Mouse (Mus musculus) C2C12 (cell line): ENCODE measurements around the gene Msh2. TPM values are rescaled to one million over a fixed set of nuclear protein-coding genes. Genes with fewer than 3 reads are reported as not detected.

Source experiments
- H3K27me3 ChIP-seq: one replicate; pipeline ENCODE4 v1.6.1; 2011; ENCODE audit not compliant: control insufficient read depth, insufficient read depth, insufficient read length
- H3K36me3 ChIP-seq: one replicate; pipeline ENCODE4 v1.6.1; 2011; ENCODE audit not compliant: control insufficient read depth, insufficient read depth
- H3K4me3 ChIP-seq: one replicate; pipeline ENCODE4 v1.5.1; 2011; ENCODE audit warnings: mild to moderate bottlenecking, control low read depth; ENCODE audit not compliant: poor library complexity, insufficient read depth, severe bottlenecking
- H3K79me2 ChIP-seq: one replicate; pipeline ENCODE4 v1.6.1; 2011; ENCODE audit not compliant: control insufficient read depth, insufficient read depth
- H3K79me3 ChIP-seq: one replicate; pipeline ENCODE4 v1.6.1; 2011; ENCODE audit warnings: low read depth, control low read depth
- H3ac ChIP-seq: one replicate; pipeline ENCODE3; 2011; ENCODE audit warnings: low read depth; ENCODE audit not compliant: control insufficient read depth, insufficient read length
- CEBPB ChIP-seq: IDR thresholded peaks from one replicate; pipeline ENCODE4 v1.6.1; 2011; ENCODE audit warnings: low read depth, mild to moderate bottlenecking, control low read depth, moderate library complexity
- CTCF ChIP-seq: IDR thresholded peaks from one replicate; pipeline ENCODE4 v1.5.1; 2011; ENCODE audit not compliant: control insufficient read depth, insufficient read depth, insufficient read length
- FOSL1 ChIP-seq: IDR thresholded peaks from one replicate; pipeline ENCODE4 v1.8.0; 2011; ENCODE audit warnings: mild to moderate bottlenecking, low read length; ENCODE audit not compliant: poor library complexity, insufficient read depth, severe bottlenecking
- MAX ChIP-seq: IDR thresholded peaks from one replicate; pipeline ENCODE4 v1.6.1; 2011; ENCODE audit warnings: mild to moderate bottlenecking, control low read depth
- MYOD1 ChIP-seq: IDR thresholded peaks from one replicate; pipeline ENCODE4 v1.6.1; 2011; ENCODE audit warnings: low read depth; ENCODE audit not compliant: control insufficient read depth, insufficient read length
- MYOG ChIP-seq: IDR thresholded peaks from one replicate; pipeline ENCODE4 v1.6.1; 2011; ENCODE audit not compliant: control insufficient read depth, insufficient read length; ENCODE audit errors: extremely low read depth
- USF1 ChIP-seq: IDR thresholded peaks from one replicate; pipeline ENCODE4 v1.6.1; 2011; ENCODE audit warnings: low read depth, mild to moderate bottlenecking, control low read depth, moderate library complexity
- polyA plus RNA-seq: library from polyadenylated mRNA; unstranded; fragments of >200 nt; fragmentation: generic; extraction: Trizol; gene quantifications from one replicate; pipeline ENCODE4 v1.2.1, GENCODE M21; 2012; ENCODE audit warnings: missing spikeins

Gene Msh2
- polyA plus RNA-seq, 1 experiment: 12.9 TPM

GRCm38 (mm10) chr17:87695874-87696465, 23.8 kb downstream of the Msh2 start:
- H3K79me3 ChIP-seq: no peaks in the 10 kb centered on the region
- no peak for TF ChIP-seq CEBPB
- no peak for TF ChIP-seq MYOD1
- H3ac ChIP-seq: no peak overlapping the region
- H3K36me3 ChIP-seq: peaks cover 12% of the 10 kb centered on the region
- H3K79me2 ChIP-seq: no peaks in the 10 kb centered on the region
- no peaks in the 10 kb centered on the region for H3K27me3 ChIP-seq
- no peak overlapping the region for H3K4me3 ChIP-seq

GRCm38 (mm10) chr17:87696814-87697213, 24.7 kb downstream of the Msh2 start:
- no peaks in the 10 kb centered on the region for H3K27me3 ChIP-seq
- no peak overlapping the region for H3K4me3 ChIP-seq
- H3K36me3 ChIP-seq: peaks cover 19% of the 10 kb centered on the region
- H3K79me2 ChIP-seq: no peaks in the 10 kb centered on the region
- TF ChIP-seq MAX (no peak), CEBPB (no peak), CTCF (no peak), USF1 (no peak)
- no peaks in the 10 kb centered on the region for H3K79me3 ChIP-seq
- no peak overlapping the region for H3ac ChIP-seq

DNA sequence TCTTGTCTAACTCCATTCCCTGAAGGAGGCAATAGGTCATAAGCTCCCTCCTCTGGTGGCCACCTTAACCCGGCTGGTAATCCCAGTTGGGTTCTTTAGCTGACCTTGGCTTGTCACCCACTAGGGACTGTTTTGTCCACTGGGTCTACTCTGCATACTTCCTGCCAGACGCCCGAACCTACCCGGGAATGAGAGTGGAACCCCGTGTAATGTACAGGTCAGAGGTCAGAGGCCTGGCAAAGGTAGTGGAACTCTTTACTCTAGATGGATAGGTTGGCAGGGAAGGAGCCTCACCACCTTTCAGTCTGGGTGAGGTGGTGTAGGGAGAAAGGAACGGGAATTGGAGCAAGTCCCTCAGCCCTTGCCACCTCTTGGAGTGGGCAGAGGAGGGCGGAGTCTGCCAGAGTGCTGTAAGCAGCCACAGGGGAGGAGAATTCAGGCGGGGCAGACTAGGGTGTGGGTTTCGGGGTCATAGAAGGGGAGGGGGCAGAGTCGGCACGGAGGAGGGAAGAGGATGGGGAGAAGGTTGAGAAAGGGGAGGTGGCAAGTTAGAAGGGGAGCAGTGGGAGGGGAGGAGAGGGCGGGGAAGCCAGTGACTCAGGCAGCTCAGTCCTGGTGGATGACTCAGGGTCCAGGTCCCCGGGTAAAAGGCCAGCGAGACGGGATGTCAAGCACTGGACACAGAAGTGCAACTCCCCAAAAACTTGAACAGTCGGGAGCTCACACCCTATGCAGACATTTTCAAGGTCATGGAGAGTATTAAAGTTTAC, 27.1 kb downstream of the Msh2 start:
- H3K79me3 ChIP-seq: no peaks in the 10 kb centered on the region
- no peak overlapping the region for H3ac ChIP-seq
- no peak overlapping the region for H3K4me3 ChIP-seq
- H3K79me2 ChIP-seq: no peaks in the 10 kb centered on the region
- TF ChIP-seq MYOG: no peak
- TF ChIP-seq CTCF: no peak
- TF ChIP-seq FOSL1: no peak
- no peak for TF ChIP-seq MYOD1
- TF ChIP-seq MAX: no peak
- no peak for TF ChIP-seq CEBPB
- no peaks in the 10 kb centered on the region for H3K27me3 ChIP-seq
- H3K36me3 ChIP-seq: peaks cover 16% of the 10 kb centered on the region

GRCm38 (mm10) chr17:87700101-87700500, 28.0 kb downstream of the Msh2 start:
- no peak for TF ChIP-seq USF1
- no peaks in the 10 kb centered on the region for H3K79me3 ChIP-seq
- peaks cover 16% of the 10 kb centered on the region for H3K36me3 ChIP-seq

GRCm38 (mm10) chr17:87724727-87725126, 52.6 kb downstream of the Msh2 start:
- Histone ChIP-seq H3K79me2 (no peaks in the 10 kb centered on the region), H3K27me3 (no peaks in the 10 kb centered on the region), H3K4me3 (no peak overlapping the region), H3ac (no peak overlapping the region), H3K79me3 (no peaks in the 10 kb centered on the region), H3K36me3 (peaks cover 16% of the 10 kb centered on the region)
- TF ChIP-seq CTCF (no peak), CEBPB (no peak), MYOD1 (no peak), MYOG (no peak), USF1 (no peak), MAX (no peak), FOSL1 (no peak)

More at GRCm38 (mm10) chr17:87700101-87700500, 28.0 kb downstream of the Msh2 start:
- H3ac ChIP-seq: no peak overlapping the region
- no peaks in the 10 kb centered on the region for H3K27me3 ChIP-seq
- H3K4me3 ChIP-seq: no peak overlapping the region
- H3K79me2 ChIP-seq: no peaks in the 10 kb centered on the region

GRCm38 (mm10) chr17:87726489-87727356, 54.6 kb downstream of the Msh2 start:
- TF ChIP-seq CTCF: no peak
- TF ChIP-seq USF1: no peak
- no peak for TF ChIP-seq CEBPB
- no peak for TF ChIP-seq MYOD1
- no peak for TF ChIP-seq FOSL1
- TF ChIP-seq MYOG: no peak
- TF ChIP-seq MAX: no peak
- peaks cover 8% of the 10 kb centered on the region for H3K36me3 ChIP-seq
- H3ac ChIP-seq: no peak overlapping the region
- H3K79me2 ChIP-seq: no peaks in the 10 kb centered on the region
- no peak overlapping the region for H3K4me3 ChIP-seq
- no peaks in the 10 kb centered on the region for H3K27me3 ChIP-seq
- H3K79me3 ChIP-seq: no peaks in the 10 kb centered on the region
